Comparison of ENCODE assay signal across 8 mouse cellular contexts in the genomic region with DNA sequence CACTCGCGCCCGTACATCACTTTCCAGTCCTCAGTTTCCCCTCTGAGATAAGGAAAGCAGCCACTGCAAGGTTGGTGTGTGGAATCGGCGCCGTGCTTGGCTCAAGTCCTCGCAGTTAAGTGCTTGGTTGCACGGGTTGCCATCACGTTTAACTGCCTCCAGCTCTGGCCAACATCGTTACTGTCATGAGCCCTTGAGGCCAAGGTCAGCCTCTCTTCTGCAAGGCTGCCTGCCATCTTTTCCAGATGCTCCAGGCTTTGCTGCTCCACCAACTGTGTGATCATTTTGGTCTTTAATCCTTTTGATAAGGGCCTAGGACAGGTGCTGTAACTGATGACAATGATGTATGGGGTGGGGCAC. TPM values are rescaled to one million over a fixed set of nuclear protein-coding genes. Genes with fewer than 3 reads are reported as not detected.
DNase-seq lines count a peak whose midpoint lies in the region; ATAC-seq and TF ChIP-seq lines count a peak whose summit lies in the region.

No protein-coding gene starts in this region.

- peaks cover 8 to 14% of the 10 kb centered on the region in 2 experiments; a peak in 3 of 4 replicates for H3K4me1 ChIP-seq in ES-E14 (ENCODE audit: control insufficient read depth in 2 of 2, insufficient read depth in 2 of 2, low read length in 2 of 2, poor library complexity in 1 of 2)
- H3K4me1 ChIP-seq in forebrain, postnatal 0 days (ENCODE audit: insufficient read depth) = peaks cover 3% of the 10 kb centered on the region

- in situ Hi-C loops in ES-E14 (cut with MboI; ENCODE audit: low sequenced_read_pairs in 2 of 2, unreplicated experiment in 2 of 2) = no loop called here

- peak overlapping the region; percentile 94 for H3K9ac ChIP-seq in ES-E14 (ENCODE audit: insufficient read depth, low read depth, low read length, poor library complexity, severe bottlenecking)
- peak overlapping the region; percentile 94 for H3K9ac ChIP-seq in forebrain, postnatal 0 days

- H3K4me3 ChIP-seq in ES-E14 (ENCODE audit: insufficient read depth in 1 of 2, low read depth in 1 of 2, low read length in 2 of 2, poor library complexity in 1 of 2, severe bottlenecking in 1 of 2) = peak overlapping the region; percentile 83 to 87
- peak overlapping the region; percentile 71 for H3K4me3 ChIP-seq in forebrain, postnatal 0 days (ENCODE audit: low read depth, low read length)
- peak overlapping the region; percentile 68 for H3K4me3 ChIP-seq in macrophage (ENCODE audit: inconsistent target)

- WGBS in forebrain, postnatal 0 days = 3% methylated on average over 10 of the region's 10 CpGs
- 3% methylated on average over 10 of the region's 10 CpGs for WGBS in macrophage (ENCODE audit: missing documents)

- peaks cover 53% of the 10 kb centered on the region for H3K79me2 ChIP-seq in macrophage (ENCODE audit: inconsistent target)

- H3K27ac ChIP-seq in ES-E14 (ENCODE audit: insufficient read depth, low read depth, low read length, poor library complexity, severe bottlenecking) = peak overlapping the region; percentile 70; the same call in 1 of the 2 replicates
- H3K27ac ChIP-seq in forebrain, postnatal 0 days (ENCODE audit: low read depth, low read length) = peak overlapping the region; percentile 85
- H3K27ac ChIP-seq in macrophage = peak overlapping the region; percentile 36

- H3K4me2 ChIP-seq in forebrain, postnatal 0 days (ENCODE audit: low read depth) = peak overlapping the region; percentile 91

- no peaks in the 10 kb centered on the region for H3K9me3 ChIP-seq in ES-E14 (ENCODE audit: control insufficient read depth, insufficient read depth, low read depth, low read length)
- no peaks in the 10 kb centered on the region for H3K9me3 ChIP-seq in forebrain, postnatal 0 days (ENCODE audit: low read length)

- ATAC-seq in forebrain, postnatal 0 days = no peak

- H3K27me3 ChIP-seq in forebrain, postnatal 0 days (ENCODE audit: insufficient read depth, low read length) = no peaks in the 10 kb centered on the region

- DNase-seq in gastrocnemius, postnatal 10 days = peak; percentile 18
- DNase-seq in gastrocnemius, adult 8-10 months (ENCODE audit: low spot score in 2 of 2) = no peak
- DNase-seq in ES-E14 (ENCODE audit: low read depth, low spot score) = no peak
- DNase-seq in forebrain, postnatal 0 days = no peak
- no peak for DNase-seq in layer of hippocampus, postnatal 10 days (ENCODE audit: low spot score in 2 of 2)
- DNase-seq in embryo, embryonic 11 days = no peak
- DNase-seq in urinary bladder, adult 2 months (ENCODE audit: low spot score) = no peak

- no peak for TF ChIP-seq CTCF in forebrain, postnatal 0 days (IDR thresholded peaks at IDR 0.05; ENCODE audit: low read depth)

- peaks cover 20% of the 10 kb centered on the region for H3K36me3 ChIP-seq in ES-E14 (ENCODE audit: control insufficient read depth, insufficient read depth, low read length, poor library complexity, severe bottlenecking)
- H3K36me3 ChIP-seq in forebrain, postnatal 0 days (ENCODE audit: insufficient read depth) = peaks cover 2% of the 10 kb centered on the region; the same call in 1 of the 2 replicates
- 0 out of 2 replicates have a peak, but pooled peaks cover 3% of the 10 kb centered on the region for H3K36me3 ChIP-seq in macrophage (ENCODE audit: inconsistent target)

TF ChIP-seq in ES-E14, 5 proteins besides CTCF, POLR2A, EP300 and RAD21:
- TF ChIP-seq CHD2 (IDR thresholded peaks at IDR 0.05; ENCODE audit: low read depth, low read length) = no peak
- TF ChIP-seq MAFK (IDR thresholded peaks at IDR 0.05; ENCODE audit: insufficient read depth, low read depth, low read length) = no peak
- no peak for TF ChIP-seq HCFC1 (IDR thresholded peaks at IDR 0.05; ENCODE audit: borderline replicate concordance, insufficient read depth, low read length)
- TF ChIP-seq ZNF384 (IDR thresholded peaks at IDR 0.05; ENCODE audit: low read depth, low read length) = no peak

RNA-seq across cellular contexts. Expression of a gene that starts 0.7 kb away (rescaled TPM):
- total RNA-seq in gastrocnemius, postnatal 10 days (2021) = 10 to 100 TPM; 20.1 to 22.8 TPM
- total RNA-seq in gastrocnemius, adult 8-10 months (2022) = 10 to 100 TPM in 3 of 4 experiments, 1 to 10 TPM in 1; 9.7 to 14.5 (median 13.3) TPM
- 47.3 and 55.2 TPM in 2 replicates for total RNA-seq in ES-E14 (2012; rRNA removed)
- 87.6 and 105 TPM in 2 replicates for total RNA-seq in forebrain, postnatal 0 days (2014; rRNA removed)
- 106 and 107 TPM in 2 replicates for polyA plus RNA-seq in forebrain, postnatal 0 days (2015; fragmentation: Nextera tagmentation; extraction: Ambion mirVana)
- total RNA-seq in macrophage (2018; cell fraction: chromatin; rRNA removed) = 10 to 100 TPM in 22 of 26 experiments, 1 to 10 TPM in 4; 6.2 to 26.4 (median 14.0) TPM
- 10 to 100 TPM in 10 of 26 experiments, 1 to 10 TPM in 16; 6.2 to 13.3 (median 9.8) TPM for total RNA-seq in macrophage (2018; cell fraction: cytosol; rRNA removed)
- total RNA-seq in macrophage (2018; cell fraction: nucleus; rRNA removed) = 10 to 100 TPM in 14 of 26 experiments, 1 to 10 TPM in 12; 4.6 to 20.5 (median 10.0) TPM
- polyA plus RNA-seq in macrophage (2018) = 3.4 to 13.7 TPM (median 9.8 TPM) in 3 replicates
- total RNA-seq in layer of hippocampus, postnatal 10 days (2021) = 10 to 100 TPM; 44.9 to 57.7 TPM
- polyA plus RNA-seq in urinary bladder, adult 2 months (2012; rRNA removed) = 32.8 and 44.1 TPM in 2 replicates

RNA-seq across cellular contexts. Expression of a gene that starts 4.8 kb away (rescaled TPM):
- 1 to 10 TPM in 1 of 2 experiments, under 1 TPM in 1; 0.33 to 1.1 TPM for total RNA-seq in gastrocnemius, postnatal 10 days (2021)
- 10 to 100 TPM in 2 of 4 experiments, 1 to 10 TPM in 1, under 1 TPM in 1; 0.80 to 25.5 (median 10.2) TPM for total RNA-seq in gastrocnemius, adult 8-10 months (2022)
- total RNA-seq in ES-E14 (2012; rRNA removed) = 1.9 and 2.6 TPM in 2 replicates
- total RNA-seq in forebrain, postnatal 0 days (2014; rRNA removed) = 0.77 and 1.8 TPM in 2 replicates
- polyA plus RNA-seq in forebrain, postnatal 0 days (2015; fragmentation: Nextera tagmentation; extraction: Ambion mirVana) = 1.4 and 1.5 TPM in 2 replicates
- not detected for total RNA-seq in macrophage (2018; cell fraction: chromatin; rRNA removed)
- under 1 TPM in 1 of 26 experiments, not detected in 25; 0.18 TPM for total RNA-seq in macrophage (2018; cell fraction: cytosol; rRNA removed)
- not detected for total RNA-seq in macrophage (2018; cell fraction: nucleus; rRNA removed)
- not detected in 3 replicates for polyA plus RNA-seq in macrophage (2018)
- 1 to 10 TPM; 2.0 to 3.2 TPM for total RNA-seq in layer of hippocampus, postnatal 10 days (2021)
- polyA plus RNA-seq in urinary bladder, adult 2 months (2012; rRNA removed) = 1.5 TPM in 2 replicates

RNA-seq across cellular contexts. Expression of a gene that starts 21.9 kb away (rescaled TPM):
- total RNA-seq in gastrocnemius, postnatal 10 days (2021) = 1 to 10 TPM; 8.9 to 9.0 TPM
- total RNA-seq in gastrocnemius, adult 8-10 months (2022) = 1 to 10 TPM; 6.3 to 7.9 (median 7.2) TPM
- 73.6 and 88.1 TPM in 2 replicates for total RNA-seq in ES-E14 (2012; rRNA removed)
- total RNA-seq in forebrain, postnatal 0 days (2014; rRNA removed) = 32.7 and 45.2 TPM in 2 replicates
- polyA plus RNA-seq in forebrain, postnatal 0 days (2015; fragmentation: Nextera tagmentation; extraction: Ambion mirVana) = 31.3 and 36.0 TPM in 2 replicates
- total RNA-seq in macrophage (2018; cell fraction: chromatin; rRNA removed) = 10 to 100 TPM; 13.9 to 87.4 (median 52.4) TPM
- total RNA-seq in macrophage (2018; cell fraction: cytosol; rRNA removed) = 10 to 100 TPM; 13.1 to 25.6 (median 20.4) TPM
- total RNA-seq in macrophage (2018; cell fraction: nucleus; rRNA removed) = 10 to 100 TPM; 18.0 to 66.2 (median 37.5) TPM
- polyA plus RNA-seq in macrophage (2018) = 20.4 to 25.2 TPM (median 23.8 TPM) in 3 replicates
- 10 to 100 TPM; 34.9 to 36.1 TPM for total RNA-seq in layer of hippocampus, postnatal 10 days (2021)
- polyA plus RNA-seq in urinary bladder, adult 2 months (2012; rRNA removed) = 26.0 and 27.0 TPM in 2 replicates

RNA-seq across cellular contexts. Expression of a gene that starts 26.5 kb away (rescaled TPM):
- 1 to 10 TPM; 4.3 to 4.8 TPM for total RNA-seq in gastrocnemius, postnatal 10 days (2021)
- total RNA-seq in gastrocnemius, adult 8-10 months (2022) = 1 to 10 TPM in 1 of 4 experiments, under 1 TPM in 3; 0.65 to 2.0 (median 0.78) TPM
- 8.7 and 16.2 TPM in 2 replicates for total RNA-seq in ES-E14 (2012; rRNA removed)
- 2.5 and 4.1 TPM in 2 replicates for total RNA-seq in forebrain, postnatal 0 days (2014; rRNA removed)
- 3.6 and 3.7 TPM in 2 replicates for polyA plus RNA-seq in forebrain, postnatal 0 days (2015; fragmentation: Nextera tagmentation; extraction: Ambion mirVana)
- 10 to 100 TPM in 1 of 26 experiments, not detected in 25; 10.7 TPM for total RNA-seq in macrophage (2018; cell fraction: chromatin; rRNA removed)
- not detected for total RNA-seq in macrophage (2018; cell fraction: cytosol; rRNA removed)
- 1 to 10 TPM in 1 of 26 experiments, not detected in 25; 1.7 TPM for total RNA-seq in macrophage (2018; cell fraction: nucleus; rRNA removed)
- polyA plus RNA-seq in macrophage (2018) = not detected in 3 replicates
- 1 to 10 TPM; 2.5 to 3.9 TPM for total RNA-seq in layer of hippocampus, postnatal 10 days (2021)
- polyA plus RNA-seq in urinary bladder, adult 2 months (2012; rRNA removed) = 16.4 and 21.9 TPM in 2 replicates
